Mouse (Mus musculus) Patski (cell line): ENCODE measurements at regions not wholly inside any gene's neighbourhood (a gene's known extent, or its start where the extent isn't known, plus 50 kb on each side); places are given as distances from the start of the nearest gene placed in this dataset.
"Not testable (repeated sequence)": the region's sequence is repeated elsewhere in the genome, so short reads cannot be mapped to it uniquely, and the experiment has no call there.

Source experiments
- ATAC-seq: fragments of 100-300 bp; one replicate; pipeline ENCODE4 v1.8.0; 2021
- CTCF ChIA-PET: fragments of 350-600 bp; sonication (Branson Sonifier 250); formaldehyde crosslinking; loops from one replicate; lab custom pipeline; 2022; ENCODE audit warnings: inconsistent platforms; lab: Charles Lee
- POLR2A ChIA-PET: fragments of 350-600 bp; sonication (Branson Sonifier 250); formaldehyde crosslinking; loops from one replicate; lab custom pipeline; 2022; ENCODE audit warnings: antibody characterized with exemption, inconsistent platforms; lab: Charles Lee
- DNase-seq: peaks from one replicate; pipeline ENCODE4 v3.0.0-alpha.2; 2011; ENCODE audit warnings: low read depth, low spot score
- H3K27me3 ChIP-seq: fragments of 371-371 bp; one replicate; pipeline ENCODE4 v1.5.1; 2021
- CTCF ChIP-seq: fragments of 100-300 bp; IDR thresholded peaks from one replicate; pipeline ENCODE4 v1.5.1; 2021
- in situ Hi-C: fragments of 300-500 bp; cut with MboI; formaldehyde crosslinking; loops from 3 replicates; pipeline ENCODE4 v1.11.1; 2018; ENCODE audit warnings: low pct_unique_long_range_greater_than_20kb, mixed read lengths

GRCm38 (mm10) chr10:29044781-29045180, 58.7 kb upstream of the 2310057J18Rik start:
- H3K27me3 ChIP-seq, in situ Hi-C loops, ATAC-seq, DNase-seq, POLR2A ChIA-PET, CTCF ChIA-PET: not testable (repeated sequence)

- ChIA-PET CTCF (no interaction called here), POLR2A (no interaction called here)
- in situ Hi-C loops = no loop called here
- ATAC-seq = no peak
- DNase-seq = no peak
- TF ChIP-seq CTCF = peak; percentile 48
- H3K27me3 ChIP-seq = no peaks in the 10 kb centered on the region
Observed at GRCm38 (mm10) chr10:29087823-29088222, 55.8 kb upstream of the Soga3 start.
